Mouse (Mus musculus): ENCODE measurements at regions not wholly inside any gene's neighbourhood (a gene's known extent, or its start where the extent isn't known, plus 50 kb on each side); places are given as distances from the start of the nearest gene placed in this dataset.

DNA sequence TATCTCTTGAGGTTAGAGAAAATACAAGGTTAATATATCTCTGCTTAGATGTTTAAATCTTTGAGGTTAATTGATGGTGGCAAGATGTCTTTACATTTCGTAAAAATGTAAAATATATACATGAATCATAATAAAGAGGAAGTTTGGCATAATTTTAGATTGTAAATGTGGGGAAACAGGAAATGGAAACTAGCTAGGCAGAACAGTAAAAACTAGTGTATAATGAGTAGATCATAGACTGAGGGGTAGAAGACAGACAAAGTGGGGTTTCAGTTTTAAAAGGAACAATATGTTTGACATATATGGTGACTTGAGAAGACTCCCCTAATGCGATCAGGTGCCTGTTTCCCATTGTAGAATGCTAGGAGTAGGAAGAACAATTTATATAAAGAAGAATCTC lies 519.3 kb downstream of the Lmo4 start:
- H3K36me3 ChIP-seq = no peaks in the 10 kb centered on the region
- H3K4me2 ChIP-seq (replicated peaks) = no peak overlapping the region
- no peak overlapping the region for H3K9ac ChIP-seq
- H3K27ac ChIP-seq = no peak overlapping the region
- H3K9me3 ChIP-seq (replicated peaks) = no peaks in the 10 kb centered on the region
- 90% methylated on average over 2 of the region's 2 CpGs for WGBS
- no peak overlapping the region for H3K4me3 ChIP-seq
- no peak for ATAC-seq (ENCODE audit: low FRiP score)
- H3K27me3 ChIP-seq = no peaks in the 10 kb centered on the region
- no peaks in the 10 kb centered on the region for H3K4me1 ChIP-seq

DNA sequence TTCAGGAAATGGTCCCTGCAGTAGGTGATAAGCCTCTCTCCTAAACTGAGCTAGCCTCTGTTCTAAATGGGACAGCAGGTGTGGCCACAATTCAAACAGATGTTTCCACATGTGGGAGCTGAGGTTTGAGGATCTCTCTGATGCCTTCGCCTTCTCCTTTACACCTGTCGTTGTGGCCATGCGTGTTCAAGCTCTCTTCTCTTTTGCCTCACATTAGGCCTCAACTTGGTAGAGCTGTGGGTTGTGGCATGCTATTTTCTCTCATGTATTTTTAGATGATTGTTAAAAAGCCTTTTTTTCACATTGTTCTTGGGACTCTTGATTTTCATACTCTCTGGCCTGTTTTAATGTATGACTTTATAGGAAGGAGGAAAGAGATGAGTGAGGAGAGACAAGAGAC lies 526.8 kb downstream of the Lmo4 start:
- Histone ChIP-seq H3K36me3 (no peaks in the 10 kb centered on the region), H3K9ac (no peak overlapping the region), H3K27me3 (no peaks in the 10 kb centered on the region), H3K4me3 (no peak overlapping the region), H3K27ac (no peak overlapping the region), H3K9me3 (replicated peaks) (no peaks in the 10 kb centered on the region), H3K4me1 (no peaks in the 10 kb centered on the region), H3K4me2 (replicated peaks) (no peak overlapping the region)
- WGBS = 100% methylated on average over 3 of the region's 3 CpGs
- ATAC-seq (ENCODE audit: low FRiP score) = no peak

DNA sequence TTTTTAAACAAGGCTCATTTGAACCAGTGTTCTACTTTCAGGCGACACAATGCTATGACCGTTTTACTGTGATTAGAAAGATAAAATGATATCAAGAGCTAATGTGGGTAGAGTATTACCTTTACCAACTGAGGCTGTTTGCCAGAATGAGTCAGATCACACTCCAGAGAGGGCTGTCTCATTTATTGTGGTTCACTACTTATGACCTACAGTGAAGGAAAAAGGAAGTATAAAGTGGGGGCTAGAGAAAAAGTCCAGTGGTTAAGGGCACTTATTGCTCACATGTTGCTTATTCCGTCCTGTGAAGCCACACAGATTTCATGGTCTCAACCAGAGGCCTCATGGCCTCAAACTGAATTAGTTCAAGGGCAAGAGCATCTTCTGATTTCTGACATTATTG lies 530.2 kb downstream of the Lmo4 start:
- no peak overlapping the region for H3K27ac ChIP-seq
- H3K4me2 ChIP-seq (replicated peaks) = no peak overlapping the region
- no peaks in the 10 kb centered on the region for H3K27me3 ChIP-seq
- no peaks in the 10 kb centered on the region for H3K9me3 ChIP-seq (replicated peaks)
- H3K9ac ChIP-seq = no peak overlapping the region
- no peaks in the 10 kb centered on the region for H3K36me3 ChIP-seq
- no peak for ATAC-seq (ENCODE audit: low FRiP score)
- no peaks in the 10 kb centered on the region for H3K4me1 ChIP-seq
- 89% methylated on average over 3 of the region's 3 CpGs for WGBS
- no peak overlapping the region for H3K4me3 ChIP-seq

DNA sequence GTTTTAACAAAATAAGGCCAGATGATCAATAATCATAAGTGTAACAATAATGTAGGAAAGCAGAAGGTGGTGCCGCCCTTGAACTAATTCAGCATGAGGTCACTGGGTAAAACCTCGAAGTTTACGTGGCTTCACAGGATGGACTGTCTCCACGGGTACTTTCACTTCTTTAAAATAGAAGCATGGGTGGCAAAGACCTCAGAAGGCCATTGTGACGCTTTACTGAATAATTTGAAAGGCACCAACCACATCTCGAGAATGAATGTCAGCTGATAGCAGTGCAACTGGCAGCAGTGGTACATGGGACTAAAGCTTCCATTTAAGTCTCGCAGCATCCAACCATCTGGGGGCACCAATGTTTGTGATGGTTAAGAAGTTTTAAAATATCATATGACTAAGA lies 530.6 kb downstream of the Lmo4 start:
- whole genome bisulfite sequencing = 88% methylated on average over 7 of the region's 7 CpGs
- Histone ChIP-seq H3K9ac (no peak overlapping the region), H3K27ac (no peak overlapping the region), H3K36me3 (no peaks in the 10 kb centered on the region), H3K4me2 (replicated peaks) (no peak overlapping the region), H3K9me3 (replicated peaks) (no peaks in the 10 kb centered on the region), H3K27me3 (no peaks in the 10 kb centered on the region), H3K4me3 (no peak overlapping the region), H3K4me1 (no peaks in the 10 kb centered on the region)
- ATAC-seq (ENCODE audit: low FRiP score) = no peak

DNA sequence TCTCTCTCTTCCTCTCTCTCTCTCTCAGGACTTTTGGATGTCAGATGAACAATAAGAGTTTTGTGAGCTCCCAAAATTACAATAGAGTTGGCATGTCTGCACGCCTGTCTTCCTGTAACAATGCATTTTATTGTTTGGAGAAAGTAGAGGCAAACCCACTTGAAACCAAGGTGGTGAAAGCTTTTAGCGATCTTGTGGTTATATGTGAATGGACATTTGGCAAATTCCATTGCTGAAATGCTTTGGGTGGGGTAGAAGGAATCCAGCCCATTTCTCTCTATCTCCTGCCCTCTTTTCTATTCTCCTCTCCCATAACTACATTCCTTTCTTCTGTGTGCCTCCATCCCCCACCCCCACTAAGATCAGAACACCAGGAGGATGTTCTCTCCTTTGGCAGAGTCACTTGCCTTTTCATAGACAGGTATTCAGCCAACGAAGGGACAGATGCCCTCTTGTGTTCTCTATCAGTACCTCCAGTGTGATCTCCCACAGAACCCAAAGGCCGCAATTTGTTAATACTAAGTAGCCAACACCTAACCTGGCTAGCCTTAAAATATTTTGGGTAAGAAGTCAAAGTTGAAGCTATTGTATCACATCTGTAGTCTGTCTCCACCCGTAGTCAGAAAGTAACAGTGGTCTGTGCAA lies 542.9 kb downstream of the Lmo4 start:
- Histone ChIP-seq H3K4me3 (no peak overlapping the region), H3K36me3 (no peaks in the 10 kb centered on the region), H3K4me1 (no peaks in the 10 kb centered on the region), H3K27me3 (no peaks in the 10 kb centered on the region), H3K9ac (no peak overlapping the region), H3K9me3 (replicated peaks) (no peaks in the 10 kb centered on the region), H3K4me2 (replicated peaks) (no peak overlapping the region), H3K27ac (no peak overlapping the region)
- WGBS = 86% methylated on average over 5 of the region's 5 CpGs
- ATAC-seq (ENCODE audit: low FRiP score) = no peak

DNA sequence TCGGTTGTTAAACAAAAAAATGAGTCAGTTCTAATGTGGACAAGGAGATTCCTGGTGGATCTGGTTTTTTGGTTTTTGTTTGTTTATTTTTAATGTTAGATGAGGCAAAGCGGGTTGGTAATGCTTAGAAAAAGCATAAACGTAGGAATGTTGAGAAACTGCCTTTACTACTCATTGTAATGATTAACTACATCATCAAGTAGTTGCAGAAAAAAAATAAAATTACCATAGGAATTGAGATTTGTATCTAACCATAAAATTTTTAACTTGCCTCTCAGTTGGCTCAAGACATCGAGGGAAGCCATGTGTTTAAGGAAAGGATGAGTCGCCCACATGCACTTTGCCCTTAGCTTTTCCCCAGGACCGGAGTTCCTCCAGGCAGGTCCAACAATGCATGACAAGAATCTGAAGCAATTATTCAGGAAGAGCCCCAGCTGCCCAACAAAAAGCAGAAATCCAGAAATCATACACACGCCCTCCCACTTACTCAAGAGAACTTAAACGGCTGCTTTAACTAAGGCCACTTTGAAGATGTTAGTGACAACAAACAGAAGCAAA lies 545.5 kb downstream of the Lmo4 start:
- 86% methylated on average over 8 of the region's 8 CpGs for WGBS
- no peak overlapping the region for H3K27ac ChIP-seq
- H3K4me3 ChIP-seq = no peak overlapping the region
- no peaks in the 10 kb centered on the region for H3K36me3 ChIP-seq
- H3K4me2 ChIP-seq (replicated peaks) = no peak overlapping the region
- H3K27me3 ChIP-seq = no peaks in the 10 kb centered on the region
- H3K9ac ChIP-seq = no peak overlapping the region
- H3K9me3 ChIP-seq (replicated peaks) = no peaks in the 10 kb centered on the region
- no peak for ATAC-seq (ENCODE audit: low FRiP score)
- H3K4me1 ChIP-seq = no peaks in the 10 kb centered on the region

DNA sequence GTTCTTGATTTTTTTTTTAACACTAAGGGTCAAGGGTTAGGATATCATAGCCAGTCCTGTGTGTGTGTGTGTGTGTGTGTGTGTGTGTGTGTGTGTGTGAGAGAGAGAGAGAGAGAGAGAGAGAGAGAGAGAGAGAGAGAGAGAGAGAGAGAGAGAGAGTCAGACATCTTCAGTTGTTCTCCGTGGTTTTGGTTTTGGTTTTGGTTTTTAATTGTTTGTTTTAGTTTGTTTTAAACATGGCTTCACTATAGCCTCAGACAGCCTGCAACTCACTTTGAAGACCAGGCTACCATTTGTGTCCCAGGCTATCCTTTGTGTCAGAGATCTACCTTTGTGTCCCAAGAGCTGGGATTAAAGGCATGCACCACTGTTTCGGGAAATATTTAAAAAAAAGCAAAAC lies 557.8 kb downstream of the Lmo4 start:
- no peaks in the 10 kb centered on the region for H3K36me3 ChIP-seq
- H3K27me3 ChIP-seq = no peaks in the 10 kb centered on the region
- WGBS = 89% methylated on average over 2 of the region's 2 CpGs
- H3K9ac ChIP-seq = no peak overlapping the region
- no peaks in the 10 kb centered on the region for H3K4me1 ChIP-seq
- H3K27ac ChIP-seq = no peak overlapping the region
- ATAC-seq (ENCODE audit: low FRiP score) = no peak
- H3K4me2 ChIP-seq (replicated peaks) = no peak overlapping the region
- no peaks in the 10 kb centered on the region for H3K9me3 ChIP-seq (replicated peaks)
- no peak overlapping the region for H3K4me3 ChIP-seq

DNA sequence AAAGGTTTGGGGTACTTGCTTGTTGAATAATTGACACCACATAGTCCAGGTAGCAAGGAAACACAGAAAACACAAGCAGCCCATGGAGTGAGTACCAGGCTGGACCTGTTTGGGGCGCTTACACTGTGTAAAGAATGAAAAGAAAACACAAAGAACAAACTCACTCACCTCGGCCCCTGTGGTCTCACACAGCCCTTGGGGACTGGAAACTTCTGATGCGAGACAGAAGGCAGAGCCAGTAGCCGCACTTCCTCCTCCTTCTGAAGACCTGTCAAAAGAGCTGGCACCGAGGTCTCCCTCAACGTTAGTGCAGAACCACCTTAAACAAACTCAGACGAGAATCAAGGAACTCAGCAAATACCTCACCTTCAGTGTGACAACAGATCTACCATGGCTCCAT lies 558.2 kb downstream of the Lmo4 start:
- ATAC-seq (ENCODE audit: low FRiP score) = no peak

DNA sequence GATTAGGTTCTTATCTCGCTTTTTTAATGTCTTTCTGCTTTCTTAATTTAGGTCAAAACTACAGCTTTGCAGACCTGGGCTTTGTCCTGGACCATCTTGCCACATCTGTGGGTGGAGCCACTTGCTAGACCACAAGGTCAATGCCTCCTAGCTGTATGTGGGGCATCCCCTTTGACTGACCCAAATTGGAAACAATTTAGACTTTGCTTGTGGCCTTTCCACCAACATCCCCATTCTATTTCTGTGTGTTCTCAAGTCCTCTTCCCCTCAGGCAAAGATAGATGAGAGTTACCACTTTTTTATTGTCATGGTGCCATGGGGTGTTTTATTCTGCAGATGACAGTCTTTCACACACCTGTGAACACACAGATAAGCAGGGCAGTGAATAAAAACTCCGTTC lies 572.0 kb downstream of the Lmo4 start:
- ATAC-seq (ENCODE audit: low FRiP score) = no peak
- no peak overlapping the region for H3K4me2 ChIP-seq (replicated peaks)
- no peak overlapping the region for H3K9ac ChIP-seq
- no peaks in the 10 kb centered on the region for H3K36me3 ChIP-seq
- H3K4me3 ChIP-seq = no peak overlapping the region
- no peaks in the 10 kb centered on the region for H3K27me3 ChIP-seq
- no peak overlapping the region for H3K27ac ChIP-seq
- no peaks in the 10 kb centered on the region for H3K9me3 ChIP-seq (replicated peaks)
- no peaks in the 10 kb centered on the region for H3K4me1 ChIP-seq
- 91% methylated on average over 2 of the region's 2 CpGs for WGBS

More for the DNA sequence above, 558.2 kb downstream of the Lmo4 start:
- Histone ChIP-seq H3K9me3 (replicated peaks) (no peaks in the 10 kb centered on the region), H3K27ac (no peak overlapping the region), H3K27me3 (no peaks in the 10 kb centered on the region), H3K4me1 (no peaks in the 10 kb centered on the region), H3K4me2 (replicated peaks) (no peak overlapping the region), H3K36me3 (no peaks in the 10 kb centered on the region), H3K9ac (no peak overlapping the region), H3K4me3 (no peak overlapping the region)
- WGBS = 62% methylated on average over 7 of the region's 7 CpGs

DNA sequence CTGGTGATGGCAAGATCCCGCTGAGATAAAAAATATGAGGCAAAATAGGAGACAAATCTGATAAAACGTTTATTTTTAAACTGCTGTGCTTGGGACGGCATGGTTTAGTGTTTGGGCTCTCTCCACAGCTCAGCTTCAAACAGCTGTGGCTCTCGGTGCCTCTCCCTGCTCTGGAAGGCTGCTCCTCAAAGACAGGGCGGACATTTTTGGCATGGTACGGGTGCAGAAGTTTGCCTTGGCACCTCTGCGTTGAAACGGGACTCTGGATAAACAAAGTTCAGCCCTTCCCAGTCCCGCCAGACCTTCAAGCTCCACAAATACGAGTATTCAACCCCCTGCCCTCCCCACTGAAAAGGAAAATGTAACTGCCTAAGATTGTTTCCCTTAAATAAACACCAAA lies 573.8 kb downstream of the Lmo4 start:
- Histone ChIP-seq H3K9me3 (replicated peaks) (no peaks in the 10 kb centered on the region), H3K27ac (no peak overlapping the region), H3K9ac (no peak overlapping the region), H3K27me3 (no peaks in the 10 kb centered on the region), H3K4me1 (no peaks in the 10 kb centered on the region), H3K4me2 (replicated peaks) (no peak overlapping the region), H3K36me3 (no peaks in the 10 kb centered on the region), H3K4me3 (no peak overlapping the region)
- ATAC-seq (ENCODE audit: low FRiP score) = no peak
- 54% methylated on average over 10 of the region's 10 CpGs for WGBS

DNA sequence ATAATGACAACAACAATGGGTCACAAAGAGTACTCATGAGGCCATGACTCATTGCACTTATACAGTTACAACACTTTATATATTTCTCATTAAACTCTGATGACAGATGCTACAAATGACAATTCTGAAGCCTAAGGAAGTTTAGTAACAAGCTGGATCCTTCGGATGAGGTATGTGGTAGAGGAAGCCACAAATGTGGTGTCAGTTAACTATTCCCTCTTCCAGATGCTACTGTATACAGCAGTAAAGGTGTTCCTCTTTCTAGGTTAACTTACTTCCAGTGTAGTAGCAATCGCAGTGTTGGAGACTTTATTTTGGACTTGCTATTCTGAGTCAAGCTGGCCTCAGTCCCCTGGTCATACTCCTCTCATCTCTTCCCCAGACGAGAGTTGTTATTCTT lies 580.1 kb downstream of the Lmo4 start:
- H3K36me3 ChIP-seq = no peaks in the 10 kb centered on the region
- no peak overlapping the region for H3K27ac ChIP-seq
- H3K9ac ChIP-seq = no peak overlapping the region
- whole genome bisulfite sequencing = 89% methylated on average over 3 of the region's 3 CpGs
- H3K9me3 ChIP-seq (replicated peaks) = no peaks in the 10 kb centered on the region
- ATAC-seq (ENCODE audit: low FRiP score) = no peak
- no peak overlapping the region for H3K4me2 ChIP-seq (replicated peaks)
- no peaks in the 10 kb centered on the region for H3K27me3 ChIP-seq
- no peaks in the 10 kb centered on the region for H3K4me1 ChIP-seq
- no peak overlapping the region for H3K4me3 ChIP-seq

DNA sequence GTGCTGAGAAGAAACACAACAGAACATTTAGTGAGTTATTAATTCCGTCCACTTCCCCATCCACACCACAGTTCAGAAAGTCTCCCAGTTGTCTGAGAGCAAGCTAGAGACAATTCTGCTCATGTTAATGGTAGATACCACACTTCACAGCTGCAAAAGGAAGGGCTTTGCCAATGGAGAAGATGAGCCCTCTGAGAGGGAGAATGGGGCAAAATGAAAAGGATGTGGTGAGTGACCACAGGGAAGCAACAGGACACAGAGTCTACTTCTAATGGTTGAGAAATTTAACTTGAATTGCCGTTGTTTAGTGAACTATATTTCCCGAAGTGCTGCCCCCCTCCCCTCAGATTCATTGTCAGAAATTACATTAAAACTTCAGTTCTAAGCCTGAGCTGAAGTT lies 582.7 kb downstream of the Lmo4 start:
- WGBS = 81% methylated on average over 3 of the region's 3 CpGs

DNA sequence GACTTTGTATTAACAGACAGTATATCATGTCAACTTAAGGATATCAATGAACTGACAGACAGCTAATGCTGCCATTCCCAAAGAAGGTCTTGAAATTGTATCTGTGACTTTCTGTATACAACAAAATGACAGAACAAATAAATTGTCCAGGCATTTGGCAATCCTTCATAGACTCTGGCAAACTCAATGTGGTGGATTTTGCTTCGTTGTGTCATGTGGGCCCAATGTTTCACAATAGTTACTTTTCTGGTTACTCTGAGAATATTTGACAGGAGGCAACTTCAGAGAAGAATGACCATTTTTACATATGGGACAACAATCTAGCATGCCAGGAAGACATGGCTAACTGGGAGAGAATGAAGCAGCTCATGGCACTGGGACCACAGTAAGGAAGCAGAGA lies 585.9 kb downstream of the Lmo4 start:
- H3K27me3 ChIP-seq = no peaks in the 10 kb centered on the region
- no peak overlapping the region for H3K4me2 ChIP-seq (replicated peaks)
- no peak overlapping the region for H3K27ac ChIP-seq
- ATAC-seq (ENCODE audit: low FRiP score) = no peak
- H3K36me3 ChIP-seq = no peaks in the 10 kb centered on the region
- no peaks in the 10 kb centered on the region for H3K9me3 ChIP-seq (replicated peaks)
- no peak overlapping the region for H3K4me3 ChIP-seq
- 93% methylated on average over 1 of the region's 1 CpGs for WGBS
- H3K9ac ChIP-seq = no peak overlapping the region
- H3K4me1 ChIP-seq = no peaks in the 10 kb centered on the region

More for the DNA sequence above, 582.7 kb downstream of the Lmo4 start:
- no peak for ATAC-seq (ENCODE audit: low FRiP score)
- H3K4me3 ChIP-seq = no peak overlapping the region
- H3K9me3 ChIP-seq (replicated peaks) = no peaks in the 10 kb centered on the region
- no peaks in the 10 kb centered on the region for H3K27me3 ChIP-seq
- H3K4me1 ChIP-seq = no peaks in the 10 kb centered on the region
- H3K36me3 ChIP-seq = no peaks in the 10 kb centered on the region
- no peak overlapping the region for H3K4me2 ChIP-seq (replicated peaks)
- no peak overlapping the region for H3K27ac ChIP-seq
- H3K9ac ChIP-seq = no peak overlapping the region

Measured in hindbrain, embryonic 12.5 days (tissue).